ENCODE assay signal across 13 mouse cellular contexts in genomic region chr7:45093516-45093905, GRCm38 (mm10). TPM values are rescaled to one million over a fixed set of nuclear protein-coding genes. Genes with fewer than 3 reads are reported as not detected.
DNase-seq lines count a peak whose midpoint lies in the region; ATAC-seq and TF ChIP-seq lines count a peak whose summit lies in the region.
"Had no signal": no experiment of that assay in that cellular context is flagged by ENCODE, and none has a peak within 500 bp of the region (broad histone marks: within the 10 kb centered on the region; RNA-seq: fewer than 3 reads in every experiment).

No protein-coding gene starts in this region.

- H3K4me2 ChIP-seq in kidney, embryonic 15.5 days = peak overlapping the region; percentile 28; the same call in 1 of the 2 replicates
- H3K4me2 ChIP-seq in limb, embryonic 15.5 days = peak overlapping the region; percentile 8; the same call in 1 of the 2 replicates

- H3K36me3 ChIP-seq in kidney, embryonic 15.5 days = peaks cover 17% of the 10 kb centered on the region
- no peaks in the 10 kb centered on the region for H3K36me3 ChIP-seq in ES-Bruce4 (ENCODE audit: control insufficient read depth, insufficient read depth, low read length, poor library complexity, severe bottlenecking)
- H3K36me3 ChIP-seq in limb, embryonic 15.5 days = peaks cover 14% of the 10 kb centered on the region

- no peaks in the 10 kb centered on the region for H3K9me3 ChIP-seq in kidney, embryonic 15.5 days (replicated peaks)
- no peaks in the 10 kb centered on the region for H3K9me3 ChIP-seq in ES-Bruce4 (replicated peaks; ENCODE audit: control insufficient read depth, insufficient read depth, low read length, poor library complexity, severe bottlenecking)
- no peaks in the 10 kb centered on the region for H3K9me3 ChIP-seq in limb, embryonic 15.5 days

- peak; percentile 31; the same call in 1 of the 2 replicates for TF ChIP-seq EP300 in ES-Bruce4 (IDR thresholded peaks at IDR 0.05; ENCODE audit: insufficient read depth, low read depth, low read length)

- H3K4me3 ChIP-seq in kidney, embryonic 15.5 days (replicated peaks) = 0 out of 2 replicates have a peak overlapping the region, but pooled peaks have one; percentile 2
- peak overlapping the region; percentile 29; the same call in 1 of the 2 replicates for H3K4me3 ChIP-seq in ES-Bruce4 (ENCODE audit: low read depth, low read length)
- no peak overlapping the region for H3K4me3 ChIP-seq in limb, embryonic 15.5 days

- WGBS in kidney, embryonic 15.5 days = 22% methylated on average over 18 of the region's 18 CpGs
- WGBS in limb, embryonic 15.5 days = 24% methylated on average over 18 of the region's 18 CpGs

- TF ChIP-seq CTCF in ES-Bruce4 (IDR thresholded peaks at IDR 0.05; ENCODE audit: low read depth, low read length) = no peak

- H3K27me3 ChIP-seq in kidney, embryonic 15.5 days = no peaks in the 10 kb centered on the region
- no peaks in the 10 kb centered on the region for H3K27me3 ChIP-seq in ES-Bruce4 (ENCODE audit: control insufficient read depth, insufficient read depth, low read length, poor library complexity, severe bottlenecking)
- H3K27me3 ChIP-seq in limb, embryonic 15.5 days = no peaks in the 10 kb centered on the region

- no peak for TF ChIP-seq POLR2A in ES-Bruce4 (IDR thresholded peaks at IDR 0.05; ENCODE audit: insufficient read depth, low read length)

- no peak for ATAC-seq in kidney, embryonic 15.5 days (replicated peaks; ENCODE audit: low FRiP score)
- no peak for ATAC-seq in limb, embryonic 15.5 days (ENCODE audit: insufficient number of reproducible peaks, low FRiP score, low TSS enrichment, low read depth)
- ATAC-seq: forebrain, embryonic 14.5 days; hindbrain, postnatal 0 days had no signal

- 0 out of 2 replicates have a peak overlapping the region, but pooled peaks have one; percentile 17 for H3K9ac ChIP-seq in kidney, embryonic 15.5 days
- no peak overlapping the region for H3K9ac ChIP-seq in ES-Bruce4 (ENCODE audit: low read depth, poor library complexity, severe bottlenecking)
- H3K9ac ChIP-seq in limb, embryonic 15.5 days = no peak overlapping the region
- H3K9ac ChIP-seq: liver, embryonic 14.5 days had no signal

- no peak for DNase-seq in kidney, adult 18-20 months
- peak; percentile 62 for DNase-seq in embryo, embryonic 9.5 days (ENCODE audit: extremely low spot score)
- DNase-seq in right cerebral cortex, postnatal 25 days = no peak
- no peak for DNase-seq in cerebellum, adult 8-10 months
- DNase-seq: cerebellum, adult 18-20 months; retina, postnatal 1 day; thymus, postnatal 25 days had no signal

- peaks cover 53% of the 10 kb centered on the region for H3K4me1 ChIP-seq in kidney, embryonic 15.5 days
- peaks cover 6% of the 10 kb centered on the region for H3K4me1 ChIP-seq in ES-Bruce4 (ENCODE audit: control insufficient read depth, insufficient read depth, low read length)
- peaks cover 31% of the 10 kb centered on the region for H3K4me1 ChIP-seq in limb, embryonic 15.5 days

- H3K27ac ChIP-seq in kidney, embryonic 15.5 days = peak overlapping the region; percentile 91
- no peak overlapping the region for H3K27ac ChIP-seq in ES-Bruce4 (ENCODE audit: insufficient read depth, low read length)
- H3K27ac ChIP-seq in limb, embryonic 15.5 days = peak overlapping the region; percentile 93
- H3K27ac ChIP-seq: hindbrain, postnatal 0 days; liver, embryonic 14.5 days had no signal

RNA-seq across cellular contexts. Expression of gene Rcn3, which starts 1.5 kb away (rescaled TPM):
- polyA plus RNA-seq in kidney, embryonic 15.5 days (2015; fragmentation: Nextera tagmentation; extraction: Ambion mirVana) = 322 and 362 TPM in 2 replicates
- polyA plus RNA-seq in ES-Bruce4 (2011; ENCODE audit: insufficient read depth, insufficient read length, low read depth, missing spikeins) = 66.7 and 88.2 TPM in 2 replicates
- 653 and 714 TPM in 2 replicates for polyA plus RNA-seq in limb, embryonic 15.5 days (2015; fragmentation: Nextera tagmentation; extraction: Ambion mirVana)

RNA-seq across cellular contexts. Expression of gene Fcgrt, which starts 10.1 kb away (rescaled TPM):
- 78.0 and 93.5 TPM in 2 replicates for polyA plus RNA-seq in kidney, embryonic 15.5 days (2015; fragmentation: Nextera tagmentation; extraction: Ambion mirVana)
- 2.0 and 2.5 TPM in 2 replicates for polyA plus RNA-seq in ES-Bruce4 (2011; ENCODE audit: insufficient read depth, insufficient read length, low read depth, missing spikeins)
- 99.7 and 121 TPM in 2 replicates for polyA plus RNA-seq in limb, embryonic 15.5 days (2015; fragmentation: Nextera tagmentation; extraction: Ambion mirVana)

RNA-seq across cellular contexts. Expression of gene Rps11, which starts 30.7 kb away (rescaled TPM):
- 1,536 and 1,655 TPM in 2 replicates for polyA plus RNA-seq in kidney, embryonic 15.5 days (2015; fragmentation: Nextera tagmentation; extraction: Ambion mirVana)
- polyA plus RNA-seq in ES-Bruce4 (2011; ENCODE audit: insufficient read depth, insufficient read length, low read depth, missing spikeins) = 2,753 and 2,969 TPM in 2 replicates
- polyA plus RNA-seq in limb, embryonic 15.5 days (2015; fragmentation: Nextera tagmentation; extraction: Ambion mirVana) = 1,215 and 1,484 TPM in 2 replicates

RNA-seq across cellular contexts. Expression of gene Prrg2, which starts 31.0 kb away (rescaled TPM):
- 33.7 and 36.2 TPM in 2 replicates for polyA plus RNA-seq in kidney, embryonic 15.5 days (2015; fragmentation: Nextera tagmentation; extraction: Ambion mirVana)
- 7.7 and 12.0 TPM in 2 replicates for polyA plus RNA-seq in ES-Bruce4 (2011; ENCODE audit: insufficient read depth, insufficient read length, low read depth, missing spikeins)
- polyA plus RNA-seq in limb, embryonic 15.5 days (2015; fragmentation: Nextera tagmentation; extraction: Ambion mirVana) = 23.1 and 25.1 TPM in 2 replicates

RNA-seq across cellular contexts. Expression of gene Nosip, which starts 31.3 kb away (rescaled TPM):
- polyA plus RNA-seq in kidney, embryonic 15.5 days (2015; fragmentation: Nextera tagmentation; extraction: Ambion mirVana) = 71.5 and 79.5 TPM in 2 replicates
- polyA plus RNA-seq in ES-Bruce4 (2011; ENCODE audit: insufficient read depth, insufficient read length, low read depth, missing spikeins) = 58.1 and 62.4 TPM in 2 replicates
- polyA plus RNA-seq in limb, embryonic 15.5 days (2015; fragmentation: Nextera tagmentation; extraction: Ambion mirVana) = 63.0 and 70.3 TPM in 2 replicates

Comparison
In these comparisons a context has a peak if more than half of its experiments do, and no peak if none do; other contexts are left out.
1. RNA of gene Fcgrt, which starts 10.1 kb away (polyA plus RNA-seq): 99.7 to 121 TPM in limb, embryonic 15.5 days and 78.0 to 93.5 TPM in kidney, embryonic 15.5 days; 2.0 to 2.5 TPM in ES-Bruce4; every median in the first group is over 10 times any median in the second.